Mouse (Mus musculus) cortical plate, adult 2 months (tissue): ENCODE measurements around the gene Scgb1c1.

ENCODE experiments used
- CTCF ChIP-seq: fragments of 200-500 bp; IDR thresholded peaks from 2 replicates; pipeline ENCODE4 v1.5.1; 2011; ENCODE audit warnings: mild to moderate bottlenecking, control low read depth, low read length; ENCODE audit not compliant: insufficient read depth; ENCODE audit errors: extremely low read depth
- POLR2A ChIP-seq: fragments of 200-500 bp; IDR thresholded peaks from 2 replicates; pipeline ENCODE4 v1.6.1; 2011; ENCODE audit warnings: mild to moderate bottlenecking, low read length, control low read depth; ENCODE audit not compliant: insufficient read depth; ENCODE audit errors: extremely low read depth

- no peak for TF ChIP-seq CTCF
- no peak for TF ChIP-seq POLR2A
These were observed 37.1 kb downstream of the Scgb1c1 start for GRCm38 (mm10) chr7:140882469-140882803.
